Mouse (Mus musculus) ZHBTc4 (cell line): ENCODE measurements around the gene Fmo1.

Experiments used
- DNase-seq: peaks from one replicate; pipeline ENCODE4 v3.0.0-alpha.2; 2011; ENCODE audit warnings: low read depth, low spot score

Gene Fmo1

DNA sequence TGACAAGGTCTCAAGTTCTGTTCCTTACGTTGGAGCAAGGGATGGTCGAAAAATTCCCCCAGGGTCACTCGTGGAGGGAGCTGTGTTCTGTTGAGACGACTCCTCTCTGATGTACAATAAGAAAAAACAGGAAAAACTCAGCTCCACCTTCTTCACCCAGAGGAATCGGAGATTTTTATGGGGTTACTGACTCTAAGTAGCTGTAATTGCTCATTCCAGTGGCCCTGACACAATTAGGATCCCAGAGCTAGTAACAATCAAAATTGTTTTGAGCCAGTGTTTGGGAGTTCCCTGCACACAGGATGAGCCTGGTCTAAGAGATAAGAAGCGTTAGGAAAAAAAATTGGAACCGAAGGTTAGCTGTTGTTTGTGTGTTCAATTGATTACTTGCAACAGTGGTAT is at the start of gene Fmo1:
TSS of gene Fmo1 (minus strand) at position 331 of the 402 bp plus-strand sequence.
- DNase-seq, result no peak

DNA sequence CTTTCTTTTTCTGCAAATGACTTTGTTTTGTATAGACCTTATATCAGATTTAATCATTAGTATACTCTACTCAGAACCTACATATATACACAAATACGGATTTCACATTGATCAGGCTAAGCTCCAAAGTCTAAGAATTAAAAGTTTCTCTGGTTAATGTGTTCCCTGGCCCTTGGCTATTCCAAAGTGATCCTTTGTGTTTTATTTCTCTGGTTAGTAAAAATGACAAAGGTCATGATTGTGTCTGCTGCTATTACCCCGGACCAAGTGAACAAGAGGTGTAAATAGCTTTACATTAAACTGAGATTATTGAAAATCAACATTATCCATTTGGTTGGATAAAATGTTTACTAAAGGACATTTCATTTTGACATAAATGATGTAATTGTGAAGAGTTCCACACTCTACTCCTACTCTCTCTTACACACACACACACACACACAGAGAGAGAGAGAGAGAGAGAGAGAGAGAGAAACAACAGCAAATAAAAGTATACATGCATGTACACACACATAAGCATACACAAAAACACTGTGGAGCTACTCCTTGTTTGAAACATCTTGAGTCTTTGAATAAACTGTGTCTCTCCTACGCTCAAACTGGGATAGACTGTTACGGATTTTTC is 48.6 kb upstream of the Fmo1 start:
- no peak for DNase-seq

DNA sequence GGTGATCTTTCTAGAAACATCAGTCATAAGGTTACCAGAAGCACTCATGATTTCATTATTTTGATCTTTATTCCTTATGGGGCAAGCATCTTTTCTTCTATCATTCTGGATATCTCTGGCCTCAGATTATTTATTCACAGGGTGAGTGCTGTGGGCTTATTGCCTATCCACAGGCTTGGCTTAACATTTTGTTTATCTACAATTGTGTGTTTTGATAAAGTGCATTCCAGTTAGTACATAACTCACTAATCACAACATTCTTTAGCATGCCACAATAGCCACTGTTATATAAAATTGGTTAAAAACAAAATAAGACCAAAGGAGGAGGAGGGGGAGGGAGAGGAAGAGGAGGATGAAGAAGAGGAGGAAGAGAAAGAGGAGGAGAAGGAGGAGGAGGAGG is 45.7 kb upstream of the Fmo1 start:
- no peak for DNase-seq

DNA sequence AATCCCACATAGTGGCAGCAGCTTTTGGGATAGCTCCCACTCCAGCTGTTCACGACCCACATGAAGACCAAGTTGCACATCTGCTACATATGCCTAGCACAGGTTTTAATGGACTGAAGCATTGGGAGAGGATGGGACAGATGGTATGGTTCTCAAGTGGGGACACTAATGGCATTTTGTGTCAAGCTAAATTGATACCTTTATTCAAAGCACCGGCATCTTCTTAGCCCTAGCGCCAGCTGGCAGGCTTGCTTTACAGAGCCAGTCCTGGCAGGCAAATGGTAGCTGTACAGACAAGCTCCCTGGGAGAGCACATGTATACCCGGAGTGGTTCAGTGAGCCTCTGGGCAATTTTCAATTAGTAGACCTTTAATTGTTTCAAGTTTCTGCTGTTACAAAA is 35.5 kb upstream of the Fmo1 start:
- DNase-seq, result no peak

DNA sequence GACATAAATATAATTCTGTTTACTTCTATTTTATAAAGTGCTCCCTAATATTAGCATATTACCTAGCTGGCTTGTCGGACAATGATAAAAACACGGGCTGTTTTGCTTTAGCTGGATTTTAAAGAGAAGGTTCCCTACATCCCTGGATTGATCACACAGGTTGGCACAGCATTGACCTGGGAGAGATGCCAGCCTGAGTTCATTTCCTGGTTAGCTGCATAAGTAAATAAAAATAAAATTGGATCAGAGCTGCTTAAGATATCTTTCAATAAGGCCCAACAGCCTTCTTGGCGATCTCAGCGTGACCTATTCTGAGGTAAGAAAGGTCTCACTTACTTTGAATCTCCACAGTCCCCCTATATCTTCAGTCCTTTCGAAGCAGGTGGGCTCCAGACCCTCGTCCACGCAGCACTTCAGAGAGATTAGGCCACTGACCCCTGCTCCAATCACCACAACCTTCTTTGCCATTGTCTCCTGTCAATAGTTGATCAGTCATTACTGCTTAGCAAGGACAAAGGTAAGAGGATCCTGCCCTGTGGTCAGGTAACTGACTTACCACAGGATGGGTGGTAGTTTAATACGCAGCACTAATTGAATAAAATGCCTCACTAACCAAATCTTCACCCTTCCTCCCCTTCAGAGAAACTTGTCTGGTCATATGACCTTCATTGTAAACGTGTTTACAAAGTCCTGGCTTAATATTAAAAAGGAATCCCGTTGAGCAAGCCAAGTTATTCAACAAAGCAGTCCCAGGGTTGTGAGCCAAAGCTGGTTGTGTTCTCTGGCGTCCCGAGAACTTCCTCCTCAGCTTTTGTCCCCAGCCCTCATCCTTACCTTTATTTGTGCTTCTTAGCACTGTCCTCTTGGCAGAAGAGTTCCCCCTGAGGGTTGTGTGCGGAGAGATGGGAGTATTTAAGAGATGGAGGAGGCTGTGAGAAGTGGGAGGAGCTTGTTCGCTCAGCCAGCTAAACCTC is 31.7 kb upstream of the Fmo1 start, which contains the start of gene Fmo2:
TSS of gene Fmo2 (minus strand) at position 889 of the 974 bp plus-strand sequence.
- DNase-seq, result no peak

DNA sequence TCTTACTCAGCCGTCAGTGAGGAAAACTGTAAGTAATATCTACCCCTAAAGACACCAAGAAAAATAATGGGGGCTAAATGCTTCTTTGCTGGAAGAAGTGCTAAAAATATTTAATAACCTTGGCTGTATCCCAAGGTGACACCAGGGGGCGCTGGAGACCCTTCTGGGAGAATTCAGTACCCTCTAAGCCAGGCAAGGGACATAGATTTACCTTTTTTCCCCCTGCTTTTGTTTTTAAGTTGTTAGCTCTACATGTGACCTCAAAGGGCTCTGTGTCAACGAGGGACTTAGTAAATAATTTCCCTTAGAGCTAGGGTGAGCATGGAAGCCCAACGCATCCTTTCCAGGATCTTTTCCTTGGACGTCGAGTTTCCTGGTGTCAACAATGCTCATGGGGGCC is 29.5 kb upstream of the Fmo1 start:
- peak; percentile 47 for DNase-seq

DNA sequence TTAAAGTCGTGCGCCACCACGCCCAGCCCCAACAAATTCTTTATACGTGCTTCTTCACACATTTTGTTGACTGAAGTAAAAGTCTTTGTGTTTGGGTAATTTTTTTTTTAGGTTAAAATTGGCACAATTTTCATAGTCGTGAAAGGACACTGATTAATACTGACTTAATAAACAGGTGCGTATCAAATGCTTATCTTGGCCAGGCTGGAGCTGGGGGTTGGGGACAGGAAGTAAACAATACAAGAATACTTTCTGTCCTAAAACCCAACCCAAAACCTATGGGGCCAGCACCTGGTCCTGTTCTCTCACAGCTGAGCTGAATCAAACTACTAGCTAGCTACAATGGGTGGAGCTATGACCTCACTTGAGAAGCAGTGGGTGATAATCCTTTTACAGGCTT is 26.6 kb upstream of the Fmo1 start:
- no peak for DNase-seq

DNA sequence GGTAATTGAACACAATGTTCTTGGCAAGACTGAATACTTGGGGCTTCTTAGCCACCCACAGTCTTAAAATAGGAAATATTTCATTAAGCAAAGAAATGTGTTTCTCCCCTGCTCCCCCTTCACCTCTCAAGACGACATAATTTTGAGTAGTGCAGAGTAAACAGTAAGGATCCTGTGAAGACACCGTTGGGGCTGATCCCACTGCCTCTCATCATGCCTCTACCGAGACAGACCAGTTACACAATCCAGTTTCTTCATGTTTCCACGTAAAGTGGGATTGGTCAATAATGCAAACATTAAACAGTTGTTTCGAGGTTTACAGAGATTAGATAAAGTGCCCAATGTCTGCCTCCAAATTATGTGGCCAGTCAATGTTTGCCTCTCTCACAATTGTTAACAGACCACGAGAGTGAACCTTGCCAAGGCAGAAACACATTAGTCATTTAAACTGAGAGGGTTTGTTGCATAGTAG is 25.6 kb upstream of the Fmo1 start:
- DNase-seq, result no peak

DNA sequence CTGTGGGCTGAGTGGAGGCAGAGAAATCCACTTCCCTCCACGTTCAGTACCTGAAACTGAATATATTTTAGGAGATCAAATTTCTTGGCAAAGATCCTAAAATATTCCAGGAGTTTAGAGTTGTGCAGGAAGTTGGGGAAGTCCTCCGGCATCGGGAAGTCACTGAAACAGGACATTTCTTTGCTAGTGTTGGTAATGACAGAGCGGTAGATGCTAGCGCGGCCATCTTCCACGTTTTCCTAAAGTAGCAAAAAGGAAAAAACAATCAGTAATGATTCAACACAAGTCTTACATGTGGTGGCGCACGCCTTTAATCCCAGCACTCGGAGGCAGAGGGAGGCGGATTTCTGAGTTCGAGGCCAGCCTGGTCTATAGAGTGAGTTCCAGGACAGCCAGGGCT is 22.2 kb upstream of the Fmo1 start:
- DNase-seq, result no peak

DNA sequence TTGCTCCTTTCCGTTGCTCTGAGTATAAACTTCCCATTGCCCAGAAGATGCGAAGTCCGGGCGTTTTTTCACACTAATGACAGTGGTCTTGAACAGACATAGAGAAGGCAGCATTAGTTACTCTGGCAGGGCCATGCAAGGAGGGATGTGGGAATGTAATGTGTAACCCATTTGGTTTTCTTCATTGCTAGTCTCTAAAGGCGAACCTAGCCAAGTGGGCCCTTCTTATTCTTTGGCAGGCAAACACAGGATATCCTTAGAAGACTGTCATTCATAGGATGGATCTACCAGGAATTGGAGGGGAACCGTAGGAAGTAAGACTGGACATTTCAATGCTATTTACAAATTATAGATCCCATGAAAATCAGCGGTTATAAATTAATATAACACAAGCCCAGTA is 21.2 kb upstream of the Fmo1 start:
- no peak for DNase-seq

DNA sequence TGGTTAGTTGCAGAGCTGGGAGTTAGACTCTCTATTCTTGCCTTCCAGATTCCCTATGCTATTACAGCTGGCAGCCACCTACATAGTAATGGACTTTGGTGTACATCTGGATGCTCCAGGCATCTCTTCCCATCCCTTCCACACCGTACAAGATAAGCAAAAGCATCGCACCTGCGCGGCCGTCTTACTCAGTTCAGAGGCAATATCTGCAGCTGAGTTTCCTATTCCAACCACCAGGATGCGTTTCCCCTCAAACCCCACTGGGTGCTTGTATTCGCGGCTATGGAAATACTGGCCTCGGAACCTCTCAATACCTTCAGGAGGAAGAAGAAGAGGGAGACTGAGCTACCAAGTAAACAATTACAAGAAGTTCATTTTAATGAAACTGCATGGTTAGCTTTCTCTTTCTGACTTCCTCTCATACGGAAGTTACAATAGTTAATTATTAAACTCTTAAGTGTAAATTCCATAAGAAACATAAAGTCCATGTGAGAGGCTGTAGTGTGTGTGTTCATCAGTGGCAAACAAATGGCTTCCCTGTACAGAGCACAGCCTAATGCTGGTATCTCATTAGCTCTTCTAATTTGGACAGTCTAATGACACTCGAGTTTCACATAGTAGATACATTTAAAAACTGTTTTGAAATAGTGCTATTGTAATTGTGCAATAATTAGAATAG is 19.9 kb upstream of the Fmo1 start:
- peak; percentile 7 for DNase-seq

DNA sequence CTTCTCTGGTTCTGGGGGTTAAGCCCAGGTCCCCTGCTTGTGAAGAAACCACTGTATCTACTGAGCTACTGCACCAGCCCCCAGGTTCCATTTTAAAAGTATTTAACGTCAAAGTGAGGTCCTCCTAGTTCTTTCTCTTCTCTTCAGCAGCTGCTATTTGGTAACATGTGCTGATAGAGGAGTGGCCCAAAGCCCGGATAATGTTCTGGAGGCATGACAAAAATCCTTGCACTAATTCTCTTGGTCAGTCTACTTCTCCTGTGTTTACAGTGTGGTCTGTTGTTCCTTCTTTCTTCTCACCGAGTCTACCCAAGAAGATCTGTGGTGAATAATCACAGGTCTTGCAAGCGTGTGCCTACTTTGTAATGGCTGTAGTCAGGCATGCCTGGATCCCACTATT is 16.3 kb upstream of the Fmo1 start:
- DNase-seq, result no peak

DNA sequence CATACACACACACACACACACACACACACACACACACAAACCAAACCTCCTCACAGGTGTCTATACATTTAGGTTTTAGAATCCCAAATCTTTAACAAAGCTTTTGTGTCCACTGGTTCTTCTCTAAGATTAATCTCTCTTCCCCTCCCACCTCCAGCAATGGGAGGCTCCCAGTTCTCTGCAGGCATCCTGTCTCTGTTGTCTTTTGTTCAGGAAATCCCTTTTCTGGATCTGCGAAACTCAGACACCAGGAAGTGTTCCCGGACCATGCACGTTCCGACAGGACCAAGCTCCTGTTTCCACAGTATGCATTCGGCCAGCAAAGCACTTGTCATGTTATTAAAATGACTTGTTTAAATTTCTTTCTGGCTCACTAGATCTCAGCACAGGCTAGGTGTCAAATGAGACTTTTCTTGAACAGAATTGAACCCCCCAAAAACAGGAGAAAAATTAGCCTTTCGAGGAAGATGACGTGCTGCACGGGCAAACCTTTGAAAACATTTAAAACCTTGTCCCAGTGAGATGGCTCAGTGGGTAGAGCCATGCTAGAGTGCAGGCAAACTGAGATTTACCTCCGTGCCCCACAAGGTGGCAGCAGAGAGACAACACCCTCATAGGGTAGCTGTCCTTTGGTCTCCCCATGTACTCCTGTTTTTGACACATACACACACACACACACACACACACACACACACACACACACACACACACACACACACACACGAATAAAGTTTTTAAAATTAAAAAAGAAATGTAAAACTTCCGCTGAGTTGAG is 13.4 kb upstream of the Fmo1 start:
- DNase-seq, result peak; percentile 50

DNA sequence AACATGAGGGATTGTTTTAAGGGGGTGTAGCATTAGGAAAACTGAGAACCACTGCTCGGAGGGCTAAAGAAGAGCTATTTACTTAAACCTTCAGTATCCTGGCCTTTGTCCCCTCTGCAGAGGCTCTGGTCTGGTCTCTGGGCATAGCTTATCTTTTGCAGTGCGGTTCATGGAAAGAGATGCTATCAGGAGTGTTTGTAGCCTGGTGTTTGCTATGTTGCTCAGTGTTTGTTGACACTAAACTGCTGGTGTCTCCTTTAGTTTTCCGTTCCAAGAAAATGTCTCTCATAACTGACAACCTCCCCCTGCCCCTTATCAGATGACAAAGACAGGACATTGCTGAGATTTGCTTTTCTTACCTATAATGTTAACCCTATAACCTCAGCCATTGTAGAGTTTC is 8.7 kb upstream of the Fmo1 start:
- no peak for DNase-seq

DNA sequence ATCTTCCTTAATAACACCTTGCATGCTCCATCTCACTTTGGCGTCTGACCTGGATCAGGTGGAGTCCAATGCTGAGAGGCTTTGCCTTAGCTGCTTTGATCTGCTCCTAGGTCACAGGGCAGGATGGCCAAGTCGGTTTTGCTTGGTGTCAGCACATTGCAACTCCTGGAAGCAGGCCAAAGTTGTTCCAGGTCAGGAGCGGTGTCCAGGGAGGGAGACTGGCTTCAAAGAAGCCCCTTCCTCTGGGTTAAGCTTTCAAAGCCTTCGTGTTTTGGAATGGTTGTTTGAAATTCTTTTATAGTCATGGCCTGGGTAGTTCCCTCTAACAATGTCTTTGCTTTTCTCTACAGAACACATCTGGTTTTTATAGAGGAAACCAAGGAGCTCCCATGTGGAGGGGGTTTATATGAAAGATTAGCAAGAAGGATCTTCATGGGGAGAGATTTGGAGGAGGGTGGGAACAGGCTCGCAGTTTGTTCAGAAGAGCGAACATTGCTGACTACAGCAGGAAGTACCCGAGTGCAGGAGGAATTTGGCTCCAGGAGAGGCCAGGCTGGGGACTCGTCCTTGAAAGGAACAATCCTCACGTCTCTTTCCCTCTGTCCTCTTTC is 5.4 kb upstream of the Fmo1 start:
- no peak for DNase-seq

DNA sequence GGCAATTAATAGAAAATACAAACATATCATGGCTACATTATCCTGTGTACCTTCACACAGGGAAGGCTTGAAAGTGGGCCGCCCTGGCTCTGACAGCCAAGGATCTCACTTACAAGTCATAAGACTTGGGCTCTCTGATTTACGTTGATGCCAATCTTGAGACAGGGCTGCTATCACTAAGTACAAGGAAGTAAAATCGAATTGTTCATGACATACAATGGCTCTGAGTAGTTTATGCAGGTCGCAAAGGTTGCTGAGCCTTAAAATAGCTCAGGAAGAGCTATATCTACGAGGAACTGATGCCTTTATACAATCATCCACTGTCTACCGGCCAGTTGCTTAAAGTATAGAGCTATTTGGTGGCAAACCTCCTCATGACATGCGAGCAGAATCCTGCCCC is 4.6 kb upstream of the Fmo1 start:
- no peak for DNase-seq

DNA sequence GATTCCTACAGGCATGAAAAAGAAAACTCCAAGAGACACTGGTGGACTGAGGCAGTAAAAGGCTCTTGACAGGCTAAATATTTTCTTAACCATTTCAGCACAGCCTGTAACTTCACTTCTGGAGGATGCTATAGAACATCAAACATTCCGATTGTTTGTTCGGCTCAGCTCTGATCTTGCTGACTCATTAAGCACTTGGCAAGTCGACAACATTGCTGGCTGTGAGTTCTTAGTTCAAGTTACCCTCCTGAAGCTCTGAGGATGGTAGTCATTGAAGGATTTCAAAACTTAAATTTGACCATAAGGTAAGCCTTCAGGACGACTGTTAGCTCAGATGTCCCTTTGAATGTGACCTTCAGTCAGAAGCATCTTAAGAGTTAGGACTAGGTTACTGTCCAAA is 986 bp upstream of the Fmo1 start:
- no peak for DNase-seq

DNA sequence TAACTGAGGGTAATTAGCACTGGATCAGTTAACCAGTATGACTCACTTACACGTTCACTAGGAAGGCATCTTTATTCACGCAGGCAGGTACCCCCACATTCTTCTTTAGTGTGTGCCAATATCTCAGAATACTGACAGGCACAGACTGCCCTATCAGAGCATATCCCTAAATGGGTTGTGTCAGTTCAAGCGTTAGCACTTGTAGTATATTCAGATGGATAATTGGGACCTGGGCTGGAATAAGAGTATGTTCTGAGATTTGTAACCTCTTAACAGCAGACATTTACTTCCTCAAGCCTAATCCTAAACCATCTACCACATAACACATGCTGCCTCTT is 948 bp downstream of the Fmo1 start:
- DNase-seq, result no peak

DNA sequence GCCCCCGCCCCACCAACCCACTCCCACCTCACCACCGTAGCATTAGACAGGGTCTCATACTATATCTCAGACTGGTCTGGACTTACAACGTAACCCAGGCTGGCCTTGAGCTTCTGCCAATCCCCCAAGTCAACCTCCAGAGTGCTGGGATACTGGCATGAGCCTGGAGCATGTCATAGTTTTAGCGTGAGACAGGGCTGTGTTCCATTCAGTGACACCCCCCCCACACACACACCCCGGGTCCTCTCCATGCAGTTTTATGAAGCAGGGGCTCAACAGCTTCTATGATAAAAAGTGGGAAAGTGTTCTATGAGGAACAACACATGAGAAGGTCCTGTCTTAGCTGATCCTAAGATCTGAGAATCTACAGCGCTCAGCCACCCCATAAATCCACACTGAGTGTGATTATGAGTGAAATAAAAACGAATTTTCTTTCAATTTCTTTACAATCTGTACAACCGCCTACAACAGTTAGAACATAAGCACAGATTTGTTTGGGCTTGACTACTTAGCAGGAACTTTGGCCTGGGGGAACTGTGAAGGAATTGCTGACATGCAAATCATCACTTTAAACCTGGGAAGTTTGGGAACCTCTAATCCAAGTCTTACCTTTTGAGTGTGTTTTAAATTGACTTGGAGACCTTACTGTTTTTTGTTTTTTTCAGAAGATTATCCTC is 1.5 kb downstream of the Fmo1 start:
- no peak for DNase-seq

DNA sequence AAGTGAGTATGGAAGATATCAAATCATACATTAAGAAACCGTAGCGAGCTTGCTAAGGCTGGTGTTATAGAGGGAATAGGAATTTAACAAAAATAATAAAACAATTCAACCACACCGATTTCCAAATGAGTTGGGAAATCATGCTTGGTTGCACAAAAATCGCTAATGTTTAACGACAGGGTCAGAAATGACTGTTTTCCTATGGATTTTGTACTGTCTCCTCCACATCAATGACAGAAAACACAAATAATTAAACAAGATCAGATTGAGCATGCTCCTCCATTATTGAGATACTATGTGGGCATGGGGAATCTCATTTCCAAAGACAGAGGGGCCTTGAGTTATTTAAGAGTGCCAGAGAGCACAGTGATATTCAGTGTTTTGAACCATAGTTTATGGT is 2.1 kb downstream of the Fmo1 start:
- no peak for DNase-seq

DNA sequence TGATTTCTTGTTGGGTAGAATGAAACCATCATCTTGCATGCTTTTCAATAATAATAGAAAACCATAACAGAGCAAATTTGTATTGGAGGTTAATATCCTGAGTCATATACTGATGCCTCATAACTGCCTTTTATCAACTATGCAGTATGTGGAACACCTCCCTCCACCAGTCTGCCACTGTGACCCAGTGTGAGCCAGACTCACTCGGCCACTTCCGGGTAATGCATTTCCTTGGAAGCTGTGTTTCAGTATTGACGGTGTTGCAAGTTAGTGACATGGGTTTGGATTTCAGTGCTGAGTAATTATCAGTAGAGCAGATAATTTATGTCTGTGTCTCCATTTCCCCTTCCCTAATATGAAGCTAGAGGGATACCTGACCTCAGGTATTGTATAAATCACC is 2.8 kb downstream of the Fmo1 start:
- DNase-seq, result no peak
